Mouse (Mus musculus) megakaryocyte, embryonic 14.5 days (primary cell): ENCODE data around the gene Gm11939. TPM values are rescaled to one million over a fixed set of nuclear protein-coding genes. Genes with fewer than 3 reads are reported as not detected.
"Not testable (repeated sequence)": the region's sequence is repeated elsewhere in the genome, so short reads cannot be mapped to it uniquely, and the experiment has no call there.

ENCODE experiments used
- H3K27me3 ChIP-seq: replicated peaks from 2 replicates; pipeline ENCODE3; 2012; ENCODE audit warnings: inconsistent platforms
- H3K36me3 ChIP-seq: replicated peaks from 2 replicates; pipeline ENCODE3; 2012; ENCODE audit warnings: low read length, inconsistent platforms, mixed read lengths
- H3K4me1 ChIP-seq: 2 replicates; pipeline ENCODE4 v1.6.1; 2012; ENCODE audit warnings: inconsistent platforms
- H3K4me3 ChIP-seq: replicated peaks from 2 replicates; pipeline ENCODE3; 2012; ENCODE audit warnings: moderate library complexity, mild to moderate bottlenecking, inconsistent platforms
- H3K9me3 ChIP-seq: 2 replicates; pipeline ENCODE4 v1.6.1; 2012; ENCODE audit warnings: inconsistent platforms
- FLI1 ChIP-seq: IDR thresholded peaks from 2 replicates; pipeline ENCODE4 v1.6.1; 2012; ENCODE audit warnings: low read length, inconsistent platforms, mixed read lengths
- GATA1 ChIP-seq: IDR thresholded peaks from 3 replicates; pipeline ENCODE4 v1.6.1; 2012; ENCODE audit warnings: mixed read lengths, low read length, inconsistent platforms, borderline replicate concordance
- polyA plus RNA-seq: library from polyadenylated mRNA; stranded (reverse); fragments of >175 nt; gene quantifications from 2 replicates; pipeline ENCODE4 v1.2.3, GENCODE M21; 2012; ENCODE audit warnings: low replicate concordance; ENCODE audit not compliant: insufficient read depth

Gm11939 gene
- not detected in 2 replicates for polyA plus RNA-seq

DNA sequence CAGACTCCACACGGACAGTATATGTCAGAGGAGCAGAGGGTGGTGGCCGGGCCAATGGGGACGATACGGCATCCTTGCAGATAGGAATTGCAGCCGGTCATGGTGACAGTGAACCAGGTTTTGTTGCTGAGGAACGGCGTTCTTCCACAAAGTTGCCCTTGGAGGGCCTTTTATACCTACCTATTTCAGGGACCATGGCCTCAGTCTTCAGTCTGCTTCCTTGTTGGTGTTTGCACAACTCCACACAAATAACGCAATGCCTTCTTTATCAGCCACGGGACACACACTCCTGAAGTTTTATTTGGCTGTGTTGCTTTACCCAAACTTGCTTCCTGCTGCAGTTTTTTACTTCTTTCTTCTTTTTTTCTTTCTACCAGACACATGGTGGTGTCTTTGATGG lies at the start of gene Gm11939:
Gene Gm11939 (minus strand): TSS at position 101 of the 400 bp plus-strand sequence.
- Histone ChIP-seq H3K27me3 (no peaks in the 10 kb centered on the region), H3K9me3 (no peaks in the 10 kb centered on the region), H3K4me1 (no peaks in the 10 kb centered on the region), H3K36me3 (no peaks in the 10 kb centered on the region), H3K4me3 (peak within 1 kb of the TSS; percentile 56)
- no peak for TF ChIP-seq GATA1
- TF ChIP-seq FLI1, result no peak

DNA sequence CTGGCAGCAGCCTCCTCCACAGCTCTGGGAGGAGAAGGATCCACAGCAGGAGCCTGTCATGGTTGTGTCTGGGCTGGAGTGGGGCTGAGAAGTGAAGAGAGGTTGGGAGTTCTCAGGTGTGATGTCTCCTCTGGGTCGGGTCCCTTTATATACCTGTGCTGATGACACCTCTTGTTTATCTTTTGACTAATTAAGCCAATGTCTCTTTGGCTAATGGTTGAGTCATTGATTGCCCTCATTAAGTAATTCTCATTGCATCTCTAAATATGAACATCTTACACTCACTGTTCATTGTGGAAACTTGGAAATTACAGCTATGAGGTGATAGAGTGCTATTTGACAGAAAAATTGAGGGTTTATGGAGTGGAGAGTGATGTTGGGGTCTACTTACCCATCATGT lies 43.9 kb upstream of the Gm11939 start, which contains the start of gene Gm11938:
Gene Gm11938 (minus strand): TSS at position 101 of the 400 bp plus-strand sequence.
- not testable (repeated sequence) for H3K36me3 ChIP-seq, H3K4me3 ChIP-seq, H3K4me1 ChIP-seq, H3K9me3 ChIP-seq, H3K27me3 ChIP-seq

DNA sequence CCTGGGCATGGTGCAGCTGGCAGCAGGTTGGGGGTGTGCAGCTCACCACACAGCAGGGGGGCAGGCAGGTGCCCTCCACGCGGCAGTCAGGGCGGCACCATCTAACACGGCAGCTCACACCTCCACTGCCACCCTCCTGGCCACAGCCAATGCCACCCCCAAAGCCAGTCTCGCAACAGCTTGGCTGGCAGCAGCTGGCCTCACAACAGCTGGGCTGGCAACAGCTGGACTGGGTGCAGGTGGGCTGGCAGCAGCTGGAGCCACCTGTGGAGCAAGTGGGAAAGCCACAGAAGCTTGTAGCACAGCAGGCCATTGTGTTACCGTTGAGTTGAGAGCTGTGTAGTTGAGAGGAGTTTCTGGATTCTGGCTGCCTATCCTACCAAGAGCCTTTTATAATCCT lies 38.5 kb upstream of the Gm11939 start, which contains the start of gene Krtap9-3:
Gene Krtap9-3 (minus strand): TSS at position 364 of the 400 bp plus-strand sequence.
- not testable (repeated sequence) for H3K4me3 ChIP-seq, H3K4me1 ChIP-seq, H3K36me3 ChIP-seq, H3K27me3 ChIP-seq, H3K9me3 ChIP-seq

DNA sequence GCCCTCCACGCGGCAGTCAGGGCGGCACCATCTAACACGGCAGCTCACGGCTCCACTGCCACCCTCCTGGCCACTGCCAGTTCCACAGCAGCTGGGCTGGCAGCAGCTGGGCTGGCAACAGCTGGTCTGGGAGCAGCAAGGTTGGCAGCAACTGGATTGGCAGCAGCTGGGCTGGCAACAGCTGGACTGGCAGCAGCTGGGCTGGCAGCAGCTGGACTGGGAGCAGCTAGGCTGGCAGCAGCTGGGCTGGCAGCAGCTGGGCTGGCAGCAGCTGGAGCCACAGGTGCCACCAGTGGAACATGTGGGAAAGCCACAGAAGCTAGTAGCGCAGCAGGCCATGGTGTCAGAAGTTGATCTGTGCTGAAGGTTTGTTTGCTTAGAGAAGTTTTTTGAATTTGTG lies 31.7 kb upstream of the Gm11939 start, which contains the start of gene Krtap1-3:
Gene Krtap1-3 (minus strand): TSS at position 359 of the 400 bp plus-strand sequence.
- Histone ChIP-seq H3K36me3 (no peaks in the 10 kb centered on the region), H3K4me3 (no peak within 1 kb of the TSS), H3K4me1 (no peaks in the 10 kb centered on the region), H3K9me3 (no peaks in the 10 kb centered on the region), H3K27me3 (no peaks in the 10 kb centered on the region)
- no peak for TF ChIP-seq FLI1
- no peak for TF ChIP-seq GATA1

DNA sequence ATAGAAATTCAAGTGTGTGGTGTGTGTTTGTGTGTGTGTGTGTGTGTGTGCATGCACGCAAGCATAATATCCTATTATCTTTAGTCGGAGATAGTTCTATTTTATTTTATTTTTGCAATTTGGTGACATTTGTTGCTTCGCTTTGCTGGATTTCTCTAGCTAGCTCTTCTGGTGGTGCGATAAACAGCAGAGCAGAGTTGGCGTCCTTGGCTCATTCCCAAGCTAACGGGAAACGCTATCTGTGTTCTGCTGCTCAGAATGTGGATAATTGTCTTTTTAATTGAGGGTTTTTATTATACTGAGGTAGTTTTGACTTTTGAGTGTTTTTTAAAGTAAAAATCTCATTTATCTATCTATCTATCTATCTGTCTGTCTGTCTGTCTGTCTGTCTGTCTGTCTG lies 25.8 kb upstream of the Gm11939 start:
- no peak for TF ChIP-seq FLI1
- no peak for TF ChIP-seq GATA1
- H3K4me1 ChIP-seq, result no peaks in the 10 kb centered on the region
- H3K9me3 ChIP-seq, result no peaks in the 10 kb centered on the region
- no peak overlapping the region for H3K4me3 ChIP-seq
- H3K36me3 ChIP-seq, result no peaks in the 10 kb centered on the region
- no peaks in the 10 kb centered on the region for H3K27me3 ChIP-seq

DNA sequence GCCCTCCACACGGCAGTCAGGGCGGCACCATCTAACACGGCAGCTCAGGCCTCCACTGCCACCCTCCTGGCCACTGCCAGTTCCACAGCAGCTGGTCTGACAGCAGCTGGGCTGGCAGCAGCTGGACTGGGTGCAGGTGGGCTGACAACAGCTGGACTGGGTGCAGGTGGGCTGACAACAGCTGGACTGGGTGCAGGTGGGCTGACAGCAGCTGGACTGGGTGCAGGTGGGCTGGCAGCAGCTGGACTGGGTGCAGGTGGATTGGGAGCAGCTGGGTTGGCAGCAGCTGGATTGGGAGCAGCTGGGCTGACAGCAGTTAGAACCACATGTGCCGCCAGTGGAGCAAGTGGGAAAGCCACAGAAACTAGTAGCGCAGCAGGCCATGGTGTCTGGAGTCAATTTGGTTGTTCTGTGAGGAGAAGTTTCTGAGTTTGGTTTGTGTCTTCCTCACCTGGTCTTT lies 24.0 kb upstream of the Gm11939 start, which contains the start of gene Krtap1-4:
Gene Krtap1-4 (minus strand): TSS at position 410 of the 460 bp plus-strand sequence.
- Histone ChIP-seq H3K9me3 (no peaks in the 10 kb centered on the region), H3K4me1 (no peaks in the 10 kb centered on the region), H3K4me3 (no peak within 1 kb of the TSS), H3K36me3 (no peaks in the 10 kb centered on the region), H3K27me3 (no peaks in the 10 kb centered on the region)
- no peak for TF ChIP-seq FLI1
- no peak for TF ChIP-seq GATA1

DNA sequence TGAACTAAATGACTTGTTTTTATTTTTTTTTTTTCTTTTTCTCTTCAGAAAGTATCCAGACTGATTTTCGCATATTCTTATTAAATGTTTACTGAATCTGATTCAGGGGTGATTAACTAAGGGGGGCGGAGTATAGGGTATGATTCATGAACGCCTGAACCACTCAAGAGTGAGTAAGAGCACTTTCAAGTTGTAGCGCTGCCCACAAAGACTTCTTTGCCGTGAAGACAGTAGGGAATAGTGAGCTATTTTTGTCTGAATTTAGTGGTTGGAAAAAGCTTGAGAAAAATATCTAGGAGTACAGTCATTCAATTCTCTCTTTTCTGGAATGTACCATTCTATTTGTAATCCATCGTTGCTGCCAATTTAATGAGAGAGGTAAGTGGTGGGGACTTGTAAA lies 22.3 kb upstream of the Gm11939 start:
- Histone ChIP-seq H3K27me3 (no peaks in the 10 kb centered on the region), H3K4me1 (no peaks in the 10 kb centered on the region), H3K4me3 (no peak overlapping the region), H3K36me3 (no peaks in the 10 kb centered on the region), H3K9me3 (no peaks in the 10 kb centered on the region)
- TF ChIP-seq GATA1 (no peak), FLI1 (no peak)

DNA sequence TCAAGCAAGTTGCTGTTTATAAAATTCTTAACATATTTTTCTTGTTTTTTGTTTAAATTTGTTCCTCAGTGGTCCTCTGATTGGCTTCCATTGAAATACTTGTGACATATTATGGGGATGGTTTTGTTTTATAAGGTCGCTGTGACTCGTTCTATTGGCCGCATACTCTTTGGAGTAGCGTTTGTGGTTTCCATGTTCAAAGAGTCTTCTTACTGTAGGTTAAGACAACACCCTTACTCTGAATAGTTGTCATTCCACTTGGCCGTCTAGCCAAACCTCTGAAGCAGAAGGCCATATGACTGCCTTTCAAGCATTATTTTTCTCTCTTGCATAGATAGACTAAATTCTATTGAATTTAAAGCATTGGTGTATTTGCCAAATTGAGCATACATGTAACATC lies 21.8 kb upstream of the Gm11939 start:
- Histone ChIP-seq H3K4me1 (no peaks in the 10 kb centered on the region), H3K9me3 (no peaks in the 10 kb centered on the region), H3K36me3 (no peaks in the 10 kb centered on the region), H3K4me3 (no peak overlapping the region), H3K27me3 (no peaks in the 10 kb centered on the region)
- no peak for TF ChIP-seq GATA1
- TF ChIP-seq FLI1, result no peak

DNA sequence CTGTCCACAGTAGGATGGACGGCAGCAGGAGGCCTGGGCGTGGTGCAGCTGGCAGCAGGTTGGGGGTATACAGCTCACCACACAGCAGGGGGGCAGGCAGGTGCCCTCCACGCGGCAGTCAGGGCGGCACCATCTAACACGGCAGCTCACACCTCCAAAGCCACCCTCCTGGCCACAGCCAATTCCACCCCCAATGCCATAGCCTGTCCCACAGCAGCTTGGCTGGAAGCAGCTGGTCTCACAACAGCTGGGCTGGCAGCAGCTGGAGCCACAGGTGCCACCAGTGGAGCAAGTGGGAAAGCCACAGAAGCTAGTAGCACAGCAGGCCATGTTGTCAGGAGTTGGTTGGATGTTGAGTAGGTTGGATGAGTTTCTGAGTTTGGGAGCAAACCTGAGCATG lies 21.4 kb upstream of the Gm11939 start, which contains the start of gene Krtap1-5:
Gene Krtap1-5 (minus strand): TSS at position 381 of the 400 bp plus-strand sequence.
- Histone ChIP-seq H3K27me3 (no peaks in the 10 kb centered on the region), H3K36me3 (no peaks in the 10 kb centered on the region), H3K4me1 (no peaks in the 10 kb centered on the region), H3K9me3 (no peaks in the 10 kb centered on the region), H3K4me3 (no peak within 1 kb of the TSS)
- TF ChIP-seq GATA1, result no peak
- TF ChIP-seq FLI1, result no peak

DNA sequence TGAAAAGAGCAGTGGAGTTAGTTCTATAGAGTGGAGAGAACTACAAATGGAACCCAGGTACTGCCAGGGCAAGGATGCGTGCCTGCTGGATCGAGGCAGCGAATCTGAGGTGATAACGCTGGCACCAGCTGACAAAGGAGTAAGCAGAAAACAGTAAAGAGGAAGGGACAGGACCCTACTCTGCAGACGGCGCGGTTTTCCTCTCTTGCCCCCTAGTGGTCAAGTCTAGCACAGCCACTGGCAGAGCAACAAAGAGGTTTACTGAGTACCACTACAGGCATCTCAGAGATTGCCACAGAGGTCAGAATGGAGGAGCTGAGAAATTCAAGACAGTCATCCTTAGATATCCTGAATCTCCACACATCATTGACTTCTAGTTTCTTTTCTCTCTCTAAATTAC lies 14.8 kb upstream of the Gm11939 start:
- Histone ChIP-seq H3K9me3 (no peaks in the 10 kb centered on the region), H3K4me1 (peaks cover 3% of the 10 kb centered on the region; the same call in 1 of the 2 replicates), H3K36me3 (no peaks in the 10 kb centered on the region), H3K27me3 (peaks cover 2% of the 10 kb centered on the region), H3K4me3 (peak overlapping the region; percentile 62)
- no peak for TF ChIP-seq FLI1
- TF ChIP-seq GATA1, result no peak

DNA sequence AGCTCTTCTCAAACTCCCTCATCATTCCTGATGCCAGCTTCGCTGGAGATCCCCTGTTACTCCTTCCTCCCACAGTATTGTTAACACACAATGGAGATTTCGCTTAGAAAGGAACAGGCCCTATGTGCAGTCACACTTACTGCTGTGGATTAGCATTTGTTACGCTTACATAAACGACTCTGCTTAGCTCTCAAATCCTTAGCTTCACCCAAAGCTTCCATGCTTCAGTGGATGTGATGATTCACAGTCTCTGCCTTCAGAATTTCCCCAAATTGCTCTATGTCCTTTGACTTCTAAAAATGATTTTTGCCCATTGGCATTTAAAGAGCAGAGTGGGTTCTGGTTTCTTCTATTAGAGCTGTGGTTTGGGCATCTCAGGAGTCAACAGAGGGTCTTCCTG lies 13.9 kb upstream of the Gm11939 start:
- Histone ChIP-seq H3K36me3 (no peaks in the 10 kb centered on the region), H3K4me3 (no peak overlapping the region), H3K9me3 (no peaks in the 10 kb centered on the region), H3K27me3 (peaks cover 2% of the 10 kb centered on the region), H3K4me1 (peaks cover 3% of the 10 kb centered on the region; the same call in 1 of the 2 replicates)
- TF ChIP-seq FLI1 (no peak), GATA1 (no peak)
